Mouse (Mus musculus) lung, embryonic 14.5 days (tissue): ENCODE results near the gene Apol11b. TPM values are rescaled to one million over a fixed set of nuclear protein-coding genes. Genes with fewer than 3 reads are reported as not detected.

Experiments used
- ATAC-seq: fragments of 200-750 bp; cut with Nextera tagmentation; 2 replicates; pipeline ENCODE4 v1.8.0; 2017; ENCODE audit warnings: mild to moderate bottlenecking, moderate TSS enrichment, moderate library complexity; ENCODE audit not compliant: insufficient read depth
- DNase-seq: peaks from one replicate; pipeline ENCODE4 v3.0.0-alpha.2; 2015
- H3K27ac ChIP-seq: fragments of 300-500 bp; sonication (generic); 2 replicates; pipeline ENCODE4 v1.5.1; 2014; ENCODE audit warnings: low read depth, mild to moderate bottlenecking, moderate library complexity
- H3K27me3 ChIP-seq: fragments of 300-500 bp; sonication (generic); 2 replicates; pipeline ENCODE4 v1.6.1; 2014; ENCODE audit warnings: low read length, control low read depth; ENCODE audit not compliant: insufficient read depth
- H3K36me3 ChIP-seq: fragments of 300-500 bp; sonication (generic); 2 replicates; pipeline ENCODE4 v1.6.1; 2014; ENCODE audit warnings: control low read depth; ENCODE audit not compliant: insufficient read depth
- H3K4me1 ChIP-seq: fragments of 300-500 bp; sonication (generic); 2 replicates; pipeline ENCODE4 v1.6.1; 2014; ENCODE audit warnings: antibody characterized with exemption, control low read depth; ENCODE audit not compliant: insufficient read depth
- H3K4me2 ChIP-seq: fragments of 300-500 bp; sonication (generic); 2 replicates; pipeline ENCODE4 v1.6.1; 2014; ENCODE audit warnings: mild to moderate bottlenecking
- H3K4me3 ChIP-seq: fragments of 300-500 bp; sonication (generic); 2 replicates; pipeline ENCODE4 v1.5.1; 2014; ENCODE audit warnings: low read depth, low read length
- H3K9ac ChIP-seq: fragments of 300-500 bp; sonication (generic); 2 replicates; pipeline ENCODE4 v1.6.1; 2014
- H3K9me3 ChIP-seq: fragments of 300-500 bp; sonication (generic); 2 replicates; pipeline ENCODE4 v1.6.1; 2016; ENCODE audit warnings: low read depth, low read length, control low read depth
- CTCF ChIP-seq: IDR thresholded peaks from 2 replicates; pipeline ENCODE4 v1.5.1; 2016; ENCODE audit warnings: antibody characterized with exemption, low read depth
- WGBS: fragments of 180-500 bp; shearing (Covaris S2); extraction: QIAGEN DNeasy Blood & Tissue Kit; methylation state at CpG from one replicate; pipeline ENCODE4 v1.1.7; 2014; 5-methylcytosine and 5-hydroxymethylcytosine counted together
- polyA plus RNA-seq: library from polyadenylated mRNA; unstranded; fragments of >200 nt; fragmentation: Nextera tagmentation; extraction: Ambion mirVana; gene quantifications from 2 replicates; pipeline ENCODE4 v1.2.1, GENCODE M21; 2014

The Apol11b gene
- polyA plus RNA-seq, 1 experiment from 2014 or later: 0.09 TPM

- 53% methylated on average over 2 of the region's 2 CpGs for WGBS
- no peak for ATAC-seq
- peak; percentile 2 for DNase-seq
These were observed 52.2 kb downstream of the Apol11b start for GRCm38 (mm10) chr15:77590881-77591280.

GRCm38 (mm10) chr15:77588981-77589380 lies 54.1 kb downstream of the Apol11b start:
- TF ChIP-seq CTCF: no peak
- no peak overlapping the region for H3K4me3 ChIP-seq

More at GRCm38 (mm10) chr15:77590881-77591280, 52.2 kb downstream of the Apol11b start:
- H3K4me1 ChIP-seq: no peaks in the 10 kb centered on the region
- no peak overlapping the region for H3K9ac ChIP-seq
- H3K27me3 ChIP-seq: no peaks in the 10 kb centered on the region
- no peak for TF ChIP-seq CTCF
- no peak overlapping the region for H3K4me2 ChIP-seq
- H3K9me3 ChIP-seq: no peaks in the 10 kb centered on the region
- H3K4me3 ChIP-seq: no peak overlapping the region
- H3K36me3 ChIP-seq: no peaks in the 10 kb centered on the region
- no peak overlapping the region for H3K27ac ChIP-seq

GRCm38 (mm10) chr15:77587026-77587425 lies 56.1 kb downstream of the Apol11b start:
- Histone ChIP-seq H3K4me2 (no peak overlapping the region), H3K36me3 (no peaks in the 10 kb centered on the region), H3K4me3 (no peak overlapping the region), H3K9me3 (no peaks in the 10 kb centered on the region; the same call in 1 of the 2 replicates), H3K9ac (no peak overlapping the region), H3K4me1 (no peaks in the 10 kb centered on the region), H3K27ac (no peak overlapping the region), H3K27me3 (no peaks in the 10 kb centered on the region)
- ATAC-seq (no peak), DNase-seq (no peak)
- no peak for TF ChIP-seq CTCF

More at GRCm38 (mm10) chr15:77588981-77589380, 54.1 kb downstream of the Apol11b start:
- Histone ChIP-seq H3K4me2 (no peak overlapping the region), H3K9me3 (no peaks in the 10 kb centered on the region; the same call in 1 of the 2 replicates), H3K27ac (no peak overlapping the region), H3K27me3 (no peaks in the 10 kb centered on the region), H3K4me1 (no peaks in the 10 kb centered on the region), H3K36me3 (no peaks in the 10 kb centered on the region), H3K9ac (no peak overlapping the region)
- no peak for ATAC-seq
- DNase-seq: no peak

Other genes with a start within 250 kb of the Apol11b start
- not detected in 2 replicates for gene Apol7a, start 244.2 kb downstream of the Apol11b start, polyA plus RNA-seq
- gene Apol9a, start 232.2 kb downstream of the Apol11b start, polyA plus RNA-seq: not detected in 2 replicates
- not detected in 2 replicates for gene Apol7b, start 195.8 kb downstream of the Apol11b start, polyA plus RNA-seq
- not detected in 2 replicates for gene Apol10a, start 166.2 kb downstream of the Apol11b start, polyA plus RNA-seq
- not detected in 2 replicates for gene Apol11a, start 135.0 kb downstream of the Apol11b start, polyA plus RNA-seq
- gene Apol7c, start 110.0 kb downstream of the Apol11b start, polyA plus RNA-seq: not detected in 2 replicates
- gene 1700025B11Rik, start 81.4 kb downstream of the Apol11b start, polyA plus RNA-seq: not detected in 2 replicates
- 0.08 TPM in 1 of 2 replicates, not detected in the other for gene Apol10b, start 47.2 kb downstream of the Apol11b start, polyA plus RNA-seq
- gene Gm36245, start 44.0 kb downstream of the Apol11b start, polyA plus RNA-seq: not detected in 2 replicates
- gene Apol7e, start 55.6 kb upstream of the Apol11b start, polyA plus RNA-seq: not detected in 2 replicates
- gene Apol9b, start 85.8 kb upstream of the Apol11b start, polyA plus RNA-seq: not detected in 2 replicates
- gene Apol8, start 113.7 kb upstream of the Apol11b start, polyA plus RNA-seq: not detected in 2 replicates
- gene Myh9, start 198.9 kb upstream of the Apol11b start, polyA plus RNA-seq: 86.6 and 87.5 TPM in 2 replicates